Mouse (Mus musculus): ENCODE measurements at regions not wholly inside any gene's neighbourhood (a gene's known extent, or its start where the extent isn't known, plus 50 kb on each side); places are given as distances from the start of the nearest gene placed in this dataset.

- Histone ChIP-seq H3K9ac (ENCODE audit: low read depth, low read length) (no peak overlapping the region), H3K27ac (ENCODE audit: low read length) (no peak overlapping the region), H3K4me3 (ENCODE audit: low read depth, low read length) (no peak overlapping the region), H3K4me2 (ENCODE audit: low read length) (no peak overlapping the region), H3K36me3 (ENCODE audit: control insufficient read depth, insufficient read depth, low read length) (no peaks in the 10 kb centered on the region), H3K9me3 (replicated peaks; ENCODE audit: control insufficient read depth, low read length, poor library complexity, severe bottlenecking) (no peaks in the 10 kb centered on the region), H3K4me1 (ENCODE audit: control insufficient read depth, insufficient read depth, low read length) (no peaks in the 10 kb centered on the region), H3K27me3 (ENCODE audit: control insufficient read depth, insufficient read depth, low read depth, low read length) (no peaks in the 10 kb centered on the region)
- WGBS: 90% methylated on average over 6 of the region's 6 CpGs
- ATAC-seq: no peak
These were observed 163.4 kb upstream of the Sgcd start for GRCm38 (mm10) chr11:48152219-48152618.

- H3K36me3 ChIP-seq (ENCODE audit: control insufficient read depth, insufficient read depth, low read length): no peaks in the 10 kb centered on the region
- H3K27me3 ChIP-seq (ENCODE audit: control insufficient read depth, insufficient read depth, low read depth, low read length): no peaks in the 10 kb centered on the region
- no peaks in the 10 kb centered on the region for H3K4me1 ChIP-seq (ENCODE audit: control insufficient read depth, insufficient read depth, low read length)
- H3K9me3 ChIP-seq (replicated peaks; ENCODE audit: control insufficient read depth, low read length, poor library complexity, severe bottlenecking): no peaks in the 10 kb centered on the region
- no peak overlapping the region for H3K4me2 ChIP-seq (ENCODE audit: low read length)
- H3K9ac ChIP-seq (ENCODE audit: low read depth, low read length): no peak overlapping the region
- H3K27ac ChIP-seq (ENCODE audit: low read length): no peak overlapping the region
- no peak for ATAC-seq
- H3K4me3 ChIP-seq (ENCODE audit: low read depth, low read length): no peak overlapping the region
These were observed 144.6 kb upstream of the Sgcd start for GRCm38 (mm10) chr11:48133335-48133734.

GRCm38 (mm10) chr11:48098063-48098462 lies 109.3 kb upstream of the Sgcd start:
- H3K27me3 ChIP-seq (ENCODE audit: control insufficient read depth, insufficient read depth, low read depth, low read length): no peaks in the 10 kb centered on the region
- H3K4me2 ChIP-seq (ENCODE audit: low read length): no peak overlapping the region
- no peak for ATAC-seq
- H3K4me3 ChIP-seq (ENCODE audit: low read depth, low read length): no peak overlapping the region
- no peaks in the 10 kb centered on the region for H3K4me1 ChIP-seq (ENCODE audit: control insufficient read depth, insufficient read depth, low read length)
- no peak overlapping the region for H3K9ac ChIP-seq (ENCODE audit: low read depth, low read length)
- WGBS: 86% methylated on average over 3 of the region's 3 CpGs
- no peaks in the 10 kb centered on the region for H3K36me3 ChIP-seq (ENCODE audit: control insufficient read depth, insufficient read depth, low read length)
- H3K27ac ChIP-seq (ENCODE audit: low read length): no peak overlapping the region
- no peaks in the 10 kb centered on the region for H3K9me3 ChIP-seq (replicated peaks; ENCODE audit: control insufficient read depth, low read length, poor library complexity, severe bottlenecking)

GRCm38 (mm10) chr11:48097455-48097854 lies 108.7 kb upstream of the Sgcd start:
- WGBS: 95% methylated on average over 6 of the region's 6 CpGs
- H3K27me3 ChIP-seq (ENCODE audit: control insufficient read depth, insufficient read depth, low read depth, low read length): no peaks in the 10 kb centered on the region
- no peak overlapping the region for H3K27ac ChIP-seq (ENCODE audit: low read length)
- no peaks in the 10 kb centered on the region for H3K4me1 ChIP-seq (ENCODE audit: control insufficient read depth, insufficient read depth, low read length)
- H3K4me2 ChIP-seq (ENCODE audit: low read length): no peak overlapping the region
- H3K9me3 ChIP-seq (replicated peaks; ENCODE audit: control insufficient read depth, low read length, poor library complexity, severe bottlenecking): no peaks in the 10 kb centered on the region
- ATAC-seq: no peak
- H3K9ac ChIP-seq (ENCODE audit: low read depth, low read length): no peak overlapping the region
- no peaks in the 10 kb centered on the region for H3K36me3 ChIP-seq (ENCODE audit: control insufficient read depth, insufficient read depth, low read length)
- no peak overlapping the region for H3K4me3 ChIP-seq (ENCODE audit: low read depth, low read length)

DNA sequence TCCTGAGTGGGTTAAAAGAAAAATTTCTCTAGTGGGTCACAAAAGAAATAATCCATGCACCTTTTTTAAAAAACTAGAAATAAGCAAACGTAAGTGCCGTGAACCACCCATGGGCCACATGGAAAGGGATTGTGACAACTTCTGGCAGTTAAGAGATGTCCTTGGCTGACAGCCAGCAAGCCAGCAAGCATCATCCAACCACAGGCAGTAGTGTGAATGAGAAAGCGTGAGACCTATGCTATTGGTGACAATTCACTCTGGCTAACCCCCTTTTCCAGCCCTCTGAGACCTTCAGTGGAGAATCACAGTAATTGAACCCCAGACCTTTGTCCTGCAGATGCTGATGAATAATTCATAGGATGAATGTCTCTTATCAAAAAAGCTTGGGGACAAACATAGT lies 78.3 kb upstream of the Sgcd start:
- Histone ChIP-seq H3K36me3 (ENCODE audit: control insufficient read depth, insufficient read depth, low read length) (no peaks in the 10 kb centered on the region), H3K4me2 (ENCODE audit: low read length) (no peak overlapping the region), H3K4me3 (ENCODE audit: low read depth, low read length) (no peak overlapping the region), H3K27me3 (ENCODE audit: control insufficient read depth, insufficient read depth, low read depth, low read length) (no peaks in the 10 kb centered on the region), H3K9ac (ENCODE audit: low read depth, low read length) (no peak overlapping the region), H3K9me3 (replicated peaks; ENCODE audit: control insufficient read depth, low read length, poor library complexity, severe bottlenecking) (no peaks in the 10 kb centered on the region), H3K4me1 (ENCODE audit: control insufficient read depth, insufficient read depth, low read length) (no peaks in the 10 kb centered on the region), H3K27ac (ENCODE audit: low read length) (no peak overlapping the region)
- 33% methylated on average over 3 of the region's 3 CpGs for WGBS
- peak; percentile 66; the same call in 1 of the 2 replicates for ATAC-seq

DNA sequence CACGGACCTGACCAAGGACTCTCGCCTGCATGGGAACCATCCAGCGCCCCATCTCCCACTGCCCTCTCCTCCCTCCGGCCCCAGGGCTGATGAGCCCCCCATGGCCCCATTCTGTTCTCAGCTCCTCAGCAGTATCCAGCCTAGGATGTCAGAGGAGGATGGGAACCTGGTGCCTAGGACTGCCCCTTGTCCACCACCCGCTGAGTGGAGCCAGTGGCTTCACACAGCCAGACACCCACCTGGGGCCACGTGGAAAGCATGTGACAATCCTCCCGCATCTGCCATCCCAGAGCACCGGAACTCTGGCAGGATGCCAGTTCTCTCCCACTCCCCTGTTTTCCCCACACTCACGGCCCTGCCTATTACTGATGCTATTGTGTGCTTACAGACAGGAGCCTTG lies 75.0 kb upstream of the Sgcd start:
- Histone ChIP-seq H3K27me3 (ENCODE audit: control insufficient read depth, insufficient read depth, low read depth, low read length) (no peaks in the 10 kb centered on the region), H3K36me3 (ENCODE audit: control insufficient read depth, insufficient read depth, low read length) (no peaks in the 10 kb centered on the region), H3K9ac (ENCODE audit: low read depth, low read length) (no peak overlapping the region), H3K4me2 (ENCODE audit: low read length) (no peak overlapping the region), H3K27ac (ENCODE audit: low read length) (no peak overlapping the region), H3K9me3 (replicated peaks; ENCODE audit: control insufficient read depth, low read length, poor library complexity, severe bottlenecking) (no peaks in the 10 kb centered on the region), H3K4me3 (ENCODE audit: low read depth, low read length) (no peak overlapping the region), H3K4me1 (ENCODE audit: control insufficient read depth, insufficient read depth, low read length) (no peaks in the 10 kb centered on the region)
- 73% methylated on average over 9 of the region's 9 CpGs for WGBS
- ATAC-seq: no peak

GRCm38 (mm10) chr11:48061501-48061900 lies 72.7 kb upstream of the Sgcd start:
- H3K9me3 ChIP-seq (replicated peaks; ENCODE audit: control insufficient read depth, low read length, poor library complexity, severe bottlenecking): no peaks in the 10 kb centered on the region
- H3K9ac ChIP-seq (ENCODE audit: low read depth, low read length): no peak overlapping the region
- H3K27ac ChIP-seq (ENCODE audit: low read length): no peak overlapping the region
- H3K4me2 ChIP-seq (ENCODE audit: low read length): no peak overlapping the region
- H3K4me3 ChIP-seq (ENCODE audit: low read depth, low read length): no peak overlapping the region
- no peak for ATAC-seq
- H3K27me3 ChIP-seq (ENCODE audit: control insufficient read depth, insufficient read depth, low read depth, low read length): no peaks in the 10 kb centered on the region
- H3K36me3 ChIP-seq (ENCODE audit: control insufficient read depth, insufficient read depth, low read length): no peaks in the 10 kb centered on the region
- H3K4me1 ChIP-seq (ENCODE audit: control insufficient read depth, insufficient read depth, low read length): no peaks in the 10 kb centered on the region

GRCm38 (mm10) chr11:48051156-48051866 lies 62.5 kb upstream of the Sgcd start:
- no peak overlapping the region for H3K9ac ChIP-seq (ENCODE audit: low read depth, low read length)
- H3K4me2 ChIP-seq (ENCODE audit: low read length): no peak overlapping the region
- H3K4me3 ChIP-seq (ENCODE audit: low read depth, low read length): no peak overlapping the region
- no peaks in the 10 kb centered on the region for H3K4me1 ChIP-seq (ENCODE audit: control insufficient read depth, insufficient read depth, low read length)
- 86% methylated on average over 3 of the region's 3 CpGs for WGBS
- no peak for ATAC-seq
- no peak overlapping the region for H3K27ac ChIP-seq (ENCODE audit: low read length)
- H3K9me3 ChIP-seq (replicated peaks; ENCODE audit: control insufficient read depth, low read length, poor library complexity, severe bottlenecking): no peaks in the 10 kb centered on the region
- H3K36me3 ChIP-seq (ENCODE audit: control insufficient read depth, insufficient read depth, low read length): no peaks in the 10 kb centered on the region
- H3K27me3 ChIP-seq (ENCODE audit: control insufficient read depth, insufficient read depth, low read depth, low read length): no peaks in the 10 kb centered on the region

DNA sequence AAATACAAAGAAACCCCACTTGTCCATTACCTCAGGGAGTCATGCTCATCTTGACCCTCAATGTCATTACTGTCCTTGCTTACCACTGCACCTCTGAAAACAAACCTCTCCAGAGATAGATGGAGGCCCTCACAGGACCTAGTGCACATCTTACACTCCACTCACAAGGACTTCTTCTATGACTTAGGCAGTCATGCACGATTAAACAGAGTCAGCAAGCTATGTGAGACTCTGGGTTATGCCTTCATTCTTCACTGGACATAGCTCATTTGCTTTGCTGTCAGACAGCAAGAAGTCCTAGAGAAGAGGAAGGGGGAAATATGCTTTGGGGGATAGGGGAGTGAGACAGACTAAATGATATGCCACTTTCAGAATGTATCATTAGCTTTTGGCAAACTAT lies 59.5 kb upstream of the Sgcd start:
- no peak overlapping the region for H3K9ac ChIP-seq (ENCODE audit: low read depth, low read length)
- no peaks in the 10 kb centered on the region for H3K27me3 ChIP-seq (ENCODE audit: control insufficient read depth, insufficient read depth, low read depth, low read length)
- no peak overlapping the region for H3K27ac ChIP-seq (ENCODE audit: low read length)
- ATAC-seq: no peak
- H3K4me2 ChIP-seq (ENCODE audit: low read length): no peak overlapping the region
- no peaks in the 10 kb centered on the region for H3K9me3 ChIP-seq (replicated peaks; ENCODE audit: control insufficient read depth, low read length, poor library complexity, severe bottlenecking)
- 81% methylated on average over 1 of the region's 1 CpGs for WGBS
- H3K4me1 ChIP-seq (ENCODE audit: control insufficient read depth, insufficient read depth, low read length): no peaks in the 10 kb centered on the region
- no peaks in the 10 kb centered on the region for H3K36me3 ChIP-seq (ENCODE audit: control insufficient read depth, insufficient read depth, low read length)
- H3K4me3 ChIP-seq (ENCODE audit: low read depth, low read length): no peak overlapping the region
